Mouse (Mus musculus) brain, embryonic 14.5 days (tissue): ENCODE measurements around the gene Ctdspl2. TPM values are rescaled to one million over a fixed set of nuclear protein-coding genes. Genes with fewer than 3 reads are reported as not detected.
A peak's percentile ranks its signal among the peaks of the same experiment; 100 is the strongest.
"Not testable (repeated sequence)": the region's sequence is repeated elsewhere in the genome, so short reads cannot be mapped to it uniquely, and the experiment has no call there.

ENCODE experiments used
- DNase-seq: peaks from one replicate; pipeline ENCODE4 v3.0.0-alpha.2; 2011; ENCODE audit warnings: low read depth
- CTCF ChIP-seq: fragments of 200-500 bp; IDR thresholded peaks from 2 replicates; pipeline ENCODE4 v1.5.1; 2012; ENCODE audit warnings: inconsistent platforms, mild to moderate bottlenecking, moderate library complexity, borderline replicate concordance; ENCODE audit not compliant: insufficient read depth, insufficient read length; ENCODE audit errors: extremely low read depth
- POLR2A ChIP-seq: fragments of 200-500 bp; IDR thresholded peaks from 2 replicates; pipeline ENCODE4 v1.6.1; 2012; ENCODE audit warnings: mild to moderate bottlenecking, inconsistent platforms, borderline replicate concordance; ENCODE audit not compliant: poor library complexity, insufficient read depth, insufficient read length, severe bottlenecking; ENCODE audit errors: extremely low read depth
- polyA plus RNA-seq: library from polyadenylated mRNA; depleted of rRNA; stranded (reverse); fragments of >200 nt; gene quantifications from 2 replicates; pipeline ENCODE4 v1.2.3, GENCODE M21; 2012; rRNA removed

Gene Ctdspl2
- 21.7 and 21.8 TPM in 2 replicates for polyA plus RNA-seq

DNA sequence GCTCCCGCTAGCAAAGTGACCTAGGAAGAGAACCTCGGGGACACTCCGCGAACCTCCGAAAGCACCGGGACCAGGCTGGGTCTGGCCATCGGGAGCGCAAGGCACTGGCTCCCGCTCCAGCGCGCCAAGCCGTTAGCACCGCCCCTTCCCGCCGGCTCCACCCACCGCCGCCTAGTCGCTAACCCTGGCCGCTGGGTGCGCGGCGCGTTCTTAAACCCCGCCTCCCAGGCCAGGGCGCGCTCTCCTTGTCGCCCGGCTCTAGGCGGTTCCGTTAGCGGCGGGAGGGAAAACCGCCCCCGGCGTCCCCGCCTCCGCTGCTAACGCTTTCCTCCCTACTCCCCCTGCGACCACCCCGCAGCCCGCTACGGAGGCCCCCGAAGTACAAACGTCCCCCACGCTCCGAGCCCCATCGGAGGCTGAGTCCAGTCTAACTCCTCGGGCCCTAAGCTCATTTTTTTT, at the start of gene Ctdspl2, which contains the start of gene Mageb3:
TSS of gene Ctdspl2 (plus strand) at position 237 of the 459 bp plus-strand sequence.
TSS of gene Mageb3 (minus strand) at position 328 of the 459 bp plus-strand sequence.
- peak; percentile 99 for DNase-seq
- TF ChIP-seq POLR2A: peak; percentile 71; the same call in 1 of the 2 replicates
- no peak for TF ChIP-seq CTCF

DNA sequence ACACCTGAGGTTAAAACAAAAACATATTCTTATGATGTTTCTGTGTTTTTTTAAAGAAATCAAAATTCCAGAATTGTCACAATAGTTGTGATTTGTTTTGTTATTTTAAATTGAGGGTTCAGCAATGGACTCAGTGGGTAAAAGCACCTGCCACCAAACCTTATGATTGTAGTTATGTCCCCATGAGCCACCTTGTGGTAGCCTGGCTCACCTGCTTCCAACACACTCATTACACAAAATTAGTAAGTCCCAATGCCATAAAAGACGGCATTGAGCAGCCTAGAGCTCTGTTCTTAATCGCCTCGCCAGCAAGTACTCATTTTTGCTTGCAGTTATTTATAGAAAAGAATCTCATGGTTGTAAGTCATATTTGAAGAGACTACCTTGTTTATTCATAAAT, 45.8 kb upstream of the Ctdspl2 start:
- peak; percentile 10 for DNase-seq
- peak; percentile 24; the same call in 1 of the 2 replicates for TF ChIP-seq CTCF
- TF ChIP-seq POLR2A: no peak

DNA sequence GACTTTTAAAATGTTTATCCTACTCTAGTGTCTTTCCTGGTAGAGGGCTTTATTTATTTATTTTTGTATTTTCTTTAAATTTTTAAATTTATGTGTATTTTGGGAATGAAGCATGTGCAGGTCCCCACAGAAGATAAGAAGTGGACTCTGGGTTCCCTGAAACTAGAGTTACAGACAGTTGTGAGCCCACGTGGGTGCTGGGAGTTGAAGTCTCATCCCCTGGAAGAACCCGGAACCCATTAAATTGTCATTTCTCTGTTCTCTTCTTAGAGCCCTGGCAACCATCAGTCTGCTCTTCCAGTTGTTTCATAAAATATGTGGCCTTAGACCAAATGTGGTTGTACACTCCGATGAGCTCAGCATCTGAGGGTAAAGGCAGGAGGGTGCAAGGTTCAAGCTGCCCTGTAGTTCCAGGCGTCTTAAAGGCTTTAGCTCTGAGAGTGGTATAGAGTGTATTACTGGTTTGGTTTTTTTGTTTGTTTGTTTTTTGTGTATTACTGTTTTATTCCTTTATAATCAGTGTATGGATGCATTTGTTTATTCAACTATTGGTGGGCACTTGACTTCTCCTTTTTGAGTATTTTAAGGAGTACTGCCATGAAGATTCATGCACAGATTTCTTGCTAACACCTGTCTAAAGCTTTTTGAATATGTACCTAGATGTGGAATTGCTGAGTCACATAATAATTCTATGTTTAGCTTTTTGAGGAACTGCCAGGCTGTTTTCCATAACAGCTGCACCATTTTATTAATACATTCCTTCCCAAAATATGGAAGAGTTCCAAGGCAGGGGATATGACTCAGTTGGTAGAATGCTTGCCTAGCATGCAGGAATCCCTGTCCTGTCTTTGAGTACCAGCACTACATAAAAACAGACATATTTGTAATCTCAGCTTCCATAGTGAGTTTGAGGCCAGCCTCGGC, 39.5 kb upstream of the Ctdspl2 start:
- no peak for TF ChIP-seq CTCF
- no peak for TF ChIP-seq POLR2A
- no peak for DNase-seq

DNA sequence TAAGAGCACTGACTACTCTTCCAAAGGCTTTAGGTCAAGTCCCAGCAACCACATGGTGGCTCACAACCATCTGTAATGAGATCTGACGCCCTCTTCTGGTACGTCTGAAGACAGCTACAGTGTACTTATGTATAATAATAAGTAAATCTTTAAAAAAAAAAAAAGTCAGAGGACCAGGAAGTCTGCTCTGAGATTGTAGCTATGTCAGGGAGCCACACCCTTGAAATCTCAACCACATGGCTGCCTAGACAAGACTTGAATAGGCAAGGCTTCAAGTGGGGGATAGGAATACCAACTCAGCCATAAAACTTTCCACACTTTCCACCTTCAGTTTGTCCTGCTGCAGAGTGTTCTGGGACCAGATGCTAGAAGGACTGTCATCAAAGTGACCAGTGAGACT, 18.2 kb upstream of the Ctdspl2 start:
- DNase-seq: not testable (repeated sequence)

DNA sequence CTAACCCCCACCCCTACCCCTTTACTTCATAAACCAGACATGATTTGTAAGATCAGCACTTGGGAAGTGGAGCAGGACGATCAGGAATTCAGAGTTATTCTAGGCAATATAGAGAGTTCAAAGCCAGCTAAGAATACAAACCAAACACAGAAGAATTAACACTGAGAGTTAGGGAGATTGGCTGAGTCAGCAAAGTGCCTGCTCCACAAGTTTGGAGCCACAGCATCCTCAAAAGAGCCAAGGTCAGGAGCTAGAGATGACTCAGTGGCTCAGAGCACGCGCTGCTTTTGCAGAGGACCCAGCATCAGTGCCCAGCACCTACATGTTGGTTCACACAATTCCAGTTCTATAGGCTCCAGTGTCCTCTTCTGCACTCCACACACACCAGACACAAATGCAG, 12.4 kb upstream of the Ctdspl2 start:
- no peak for DNase-seq
- TF ChIP-seq CTCF: no peak
- TF ChIP-seq POLR2A: no peak

DNA sequence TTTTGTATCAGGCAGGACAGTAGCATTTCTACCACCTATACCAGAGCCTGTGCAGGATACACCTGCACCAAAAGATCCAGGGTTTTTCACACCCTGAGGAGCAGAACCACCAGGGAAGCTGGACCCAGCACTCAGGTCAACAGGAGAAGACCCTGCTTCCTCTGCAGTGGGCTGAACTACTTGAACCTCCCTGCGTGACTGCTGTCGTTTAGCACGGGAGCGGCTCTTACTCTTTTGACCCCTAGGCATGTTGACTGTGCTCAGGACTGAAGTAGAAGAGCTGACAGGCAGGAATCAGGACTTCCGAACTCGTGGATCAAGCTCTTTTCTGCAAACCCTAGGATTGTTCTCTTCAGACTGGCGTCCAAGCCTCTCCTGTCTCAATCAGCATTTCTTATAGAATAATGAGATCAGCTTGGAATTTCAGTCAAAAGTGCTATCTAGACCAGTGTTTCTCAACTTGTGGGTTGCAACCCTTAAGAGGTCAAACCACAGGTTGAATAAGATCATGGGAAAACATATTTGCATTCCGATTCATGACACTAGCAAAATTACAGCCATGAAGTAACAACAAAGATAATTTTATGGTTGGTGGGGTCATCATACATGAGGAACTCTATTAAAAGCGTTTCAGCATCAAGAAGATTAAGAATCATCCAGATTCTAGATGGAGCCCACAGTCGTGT, 687 bp upstream of the Ctdspl2 start:
- no peak for DNase-seq

DNA sequence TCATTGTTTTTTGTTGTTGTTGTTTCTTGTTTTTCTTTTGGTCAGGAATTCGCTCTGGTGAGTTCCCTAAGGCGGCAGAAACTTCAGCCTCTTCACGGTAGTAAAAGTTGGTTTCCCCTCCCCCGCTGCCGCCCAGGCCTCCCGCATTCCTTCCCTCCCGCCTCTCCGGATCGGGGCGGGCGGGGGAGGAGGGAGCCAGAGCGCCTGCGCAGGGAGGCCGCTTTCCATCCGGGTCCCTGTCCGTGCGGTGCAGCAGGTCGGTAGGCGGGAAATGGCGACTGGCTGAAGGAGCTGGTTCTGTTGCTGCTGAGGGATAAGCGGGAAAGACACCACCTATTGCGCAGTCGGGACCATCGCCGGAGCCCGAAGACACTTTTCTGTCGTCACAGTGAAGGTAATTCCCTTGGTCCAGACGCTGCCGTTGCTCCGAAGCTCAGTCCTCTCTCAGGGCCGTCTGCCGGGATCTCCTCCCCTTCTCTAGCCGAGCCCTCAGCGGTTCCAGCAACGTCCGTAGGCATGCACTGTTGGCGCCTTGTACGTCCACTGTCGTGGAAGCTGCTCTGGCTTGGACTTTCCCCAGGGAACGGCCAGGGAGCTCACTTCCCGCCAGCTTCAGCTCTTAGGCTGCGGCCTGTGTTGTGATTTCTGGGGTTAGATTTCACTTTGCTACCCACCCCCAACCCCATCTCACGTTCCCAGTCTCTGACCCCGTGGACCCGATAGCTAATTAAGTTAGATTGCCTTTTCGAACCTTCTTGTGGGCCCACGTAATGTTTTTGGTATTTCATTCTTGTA, 620 bp downstream of the Ctdspl2 start:
- DNase-seq: peak; percentile 98
- TF ChIP-seq POLR2A (peak; percentile 19; the same call in 1 of the 2 replicates), CTCF (no peak)

More for the DNA sequence above, 687 bp upstream of the Ctdspl2 start:
- TF ChIP-seq CTCF (no peak), POLR2A (no peak)

DNA sequence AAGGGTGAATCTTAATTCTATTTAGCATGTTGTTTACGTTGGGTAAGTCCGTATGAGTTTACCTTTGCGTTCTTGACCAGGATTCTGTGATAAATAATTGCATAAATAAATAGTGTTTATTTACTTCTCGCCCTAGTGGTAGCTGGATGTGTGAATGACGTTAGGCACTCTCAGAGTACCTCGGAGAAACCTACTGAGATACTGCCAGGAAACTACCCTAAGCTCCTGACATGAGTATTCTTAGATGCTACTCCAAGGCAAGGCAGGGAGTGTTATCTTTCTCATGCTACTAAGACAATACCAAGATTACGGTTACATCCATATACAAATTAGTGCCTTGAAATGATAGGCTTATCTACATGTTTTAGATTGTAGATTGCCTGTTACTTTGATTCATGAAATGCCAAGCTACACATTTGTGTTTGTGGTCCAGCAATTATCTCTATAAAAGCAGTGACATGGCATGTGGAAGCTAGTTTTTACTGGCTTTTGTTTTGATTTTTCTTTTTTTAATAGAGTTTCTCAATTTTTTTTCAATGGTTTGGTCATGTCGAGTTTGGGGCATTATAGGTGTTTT, 1.5 kb downstream of the Ctdspl2 start:
- no peak for TF ChIP-seq POLR2A
- peak; percentile 3 for DNase-seq

DNA sequence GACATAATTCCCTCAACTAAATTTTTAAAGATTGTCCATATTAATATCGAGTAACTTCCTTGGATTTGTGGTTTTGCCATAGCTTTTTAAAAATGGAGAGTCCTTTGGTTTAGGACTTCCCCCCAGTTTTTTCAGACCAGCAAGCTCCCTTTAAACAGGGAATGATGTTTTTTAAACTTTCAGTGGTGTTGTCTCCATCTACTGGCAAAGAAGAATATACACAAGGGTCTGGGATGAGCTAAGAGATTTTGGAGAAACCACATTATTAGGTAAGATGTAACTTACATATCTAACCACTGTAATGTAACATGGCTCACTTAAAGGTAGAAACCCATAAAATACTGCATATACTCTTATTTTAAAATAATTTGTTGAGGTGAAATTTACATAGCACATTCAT, 39.9 kb downstream of the Ctdspl2 start:
- TF ChIP-seq POLR2A (no peak), CTCF (no peak)
- peak; percentile 31 for DNase-seq

DNA sequence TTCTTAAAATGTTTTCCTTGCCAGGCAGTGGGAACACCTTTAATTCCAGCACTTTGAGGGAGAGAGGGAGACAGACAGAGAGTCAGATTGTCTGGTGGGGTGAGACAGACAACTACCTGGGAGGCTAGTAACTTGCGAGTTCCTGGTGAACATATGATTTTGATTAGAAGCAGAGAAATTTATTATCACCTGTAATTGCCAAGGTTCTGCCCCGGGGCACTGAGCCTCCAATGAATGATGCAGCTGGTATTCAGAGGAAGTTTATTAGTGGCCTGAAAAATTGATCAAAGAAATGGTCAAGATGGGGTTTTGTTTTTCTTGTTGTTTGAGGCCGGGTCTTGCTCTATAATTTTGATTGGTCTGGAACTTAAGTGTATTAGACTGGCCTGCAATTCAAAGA, 53.0 kb downstream of the Ctdspl2 start:
- no peak for TF ChIP-seq POLR2A
- TF ChIP-seq CTCF: no peak
- DNase-seq: no peak

DNA sequence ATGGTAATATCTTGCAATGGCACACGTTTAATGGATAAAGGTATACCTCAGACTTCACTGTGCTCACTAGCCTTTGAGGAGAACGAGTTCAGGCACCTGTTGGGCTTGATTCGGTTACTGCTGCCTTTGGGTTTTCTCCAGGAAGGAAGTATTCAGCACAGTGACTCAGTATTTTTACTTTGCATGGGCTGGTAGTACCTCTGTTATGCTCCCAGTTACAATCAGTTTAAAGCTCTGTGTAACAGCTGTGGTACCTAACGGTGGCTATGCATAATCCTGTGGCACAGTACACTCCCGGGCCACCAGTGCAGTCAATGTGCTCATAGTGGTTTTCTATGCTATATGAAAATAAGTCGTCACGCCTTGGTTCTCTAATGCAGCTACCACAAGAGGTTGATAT, 55.6 kb downstream of the Ctdspl2 start:
- TF ChIP-seq CTCF (no peak), POLR2A (no peak)

DNA sequence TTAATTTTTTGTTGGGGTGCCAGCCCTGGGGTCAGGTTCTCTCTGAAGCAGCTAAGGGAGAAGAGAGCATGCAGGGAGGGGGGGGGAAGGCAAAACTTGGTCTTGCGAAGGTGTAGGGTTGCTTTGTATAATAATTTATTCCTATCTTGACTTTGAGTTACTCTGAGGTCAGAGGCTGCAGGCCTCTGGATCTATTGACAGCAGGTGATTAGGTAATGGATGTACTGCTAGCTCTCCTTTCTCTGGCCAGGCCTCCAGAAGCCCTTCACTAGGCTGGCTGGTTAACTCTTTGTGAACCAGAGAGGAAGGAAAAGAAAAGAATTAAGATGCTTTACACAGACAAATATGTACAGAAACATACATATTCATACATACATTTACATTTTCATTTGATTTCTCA, 62.9 kb downstream of the Ctdspl2 start:
- TF ChIP-seq CTCF (no peak), POLR2A (no peak)
- DNase-seq: no peak

More for the DNA sequence above, 55.6 kb downstream of the Ctdspl2 start:
- DNase-seq: no peak

DNA sequence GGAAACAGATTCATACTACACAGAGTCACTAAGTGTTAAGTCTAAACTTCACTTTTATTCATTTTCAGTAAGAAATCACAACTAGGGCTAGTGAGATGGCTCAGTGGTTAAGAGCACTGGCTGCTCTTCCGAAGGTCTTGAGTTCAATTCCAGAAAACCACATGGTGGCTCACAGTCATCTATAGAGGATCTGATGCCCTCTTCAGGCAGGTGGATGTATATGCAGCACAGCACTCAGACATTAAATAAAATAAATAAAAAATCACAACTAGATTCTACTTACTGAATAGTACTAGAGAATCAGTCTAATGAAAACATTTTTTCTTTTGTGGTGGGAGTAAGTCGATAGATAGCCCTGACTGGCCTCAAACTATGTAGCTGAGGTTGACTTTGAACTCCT, 66.5 kb downstream of the Ctdspl2 start:
- TF ChIP-seq CTCF: no peak
- TF ChIP-seq POLR2A: no peak
- no peak for DNase-seq

DNA sequence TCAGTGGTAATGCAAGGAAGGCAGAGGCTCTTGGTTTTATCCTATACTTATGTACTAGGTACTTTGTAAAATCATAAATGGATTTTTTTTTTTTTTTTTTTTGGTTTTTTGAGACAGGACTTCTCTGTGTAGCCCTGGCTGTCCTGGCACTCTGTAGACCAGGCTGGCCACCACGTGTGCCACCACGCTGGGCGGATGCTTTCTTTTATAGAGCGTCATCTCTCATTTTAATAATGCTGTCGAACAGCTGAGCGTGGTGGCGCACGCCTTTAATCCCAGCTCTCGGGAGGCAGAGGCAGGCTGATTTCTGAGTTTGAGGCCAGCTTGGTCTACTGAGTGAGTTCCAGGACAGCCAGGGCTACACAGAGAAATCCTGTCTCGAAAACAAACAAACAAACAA, 71.3 kb downstream of the Ctdspl2 start:
- DNase-seq: not testable (repeated sequence)
